Mouse (Mus musculus) MEL (cell line): ENCODE results near the gene Myrfl. TPM values are rescaled to one million over a fixed set of nuclear protein-coding genes. Genes with fewer than 3 reads are reported as not detected.

Experiments used
- DNase-seq: peaks from one replicate; pipeline ENCODE4 v3.0.0; 2011; ENCODE audit warnings: low read depth, low spot score
- H3K27ac ChIP-seq: 2 replicates; pipeline ENCODE4 v1.5.1; 2012; ENCODE audit warnings: low read depth, mild to moderate bottlenecking, control low read depth, low read length, moderate library complexity; ENCODE audit not compliant: control insufficient read depth
- H3K27me3 ChIP-seq, 2 experiments: fragments of 150-350 bp in 1 of 2; sonication (generic) in 1 of 2; 2 replicates each; pipeline ENCODE4 v1.6.1; 2012; ENCODE audit warnings: low read length in 2 of 2, mild to moderate bottlenecking in 2 of 2, improper control_type of control experiment in 1 of 2, moderate library complexity in 1 of 2; ENCODE audit not compliant: insufficient read depth in 2 of 2, control insufficient read depth in 1 of 2
- H3K36me3 ChIP-seq, 2 experiments: 2 replicates each; pipeline ENCODE4 v1.6.1; 2012 to 2014; ENCODE audit warnings: low read length in 2 of 2, improper control_type of control experiment in 1 of 2, inconsistent platforms in 1 of 2, mild to moderate bottlenecking in 1 of 2; ENCODE audit not compliant: insufficient read depth in 2 of 2, control insufficient read depth in 1 of 2
- H3K4me1 ChIP-seq, 2 experiments: fragments of 150-350 bp in 1 of 2; sonication (generic) in 1 of 2; 2 replicates each; pipeline ENCODE4 v1.6.1; 2012; ENCODE audit warnings: low read length in 2 of 2, improper control_type of control experiment in 1 of 2, mild to moderate bottlenecking in 1 of 2; ENCODE audit not compliant: insufficient read depth in 2 of 2, control insufficient read depth in 1 of 2
- H3K4me3 ChIP-seq, 2 experiments: fragments of 150-350 bp in 1 of 2; sonication (generic) in 1 of 2; 2 replicates each; pipeline ENCODE4 v1.5.1; 2012; ENCODE audit warnings: low read depth in 2 of 2, low read length in 2 of 2, mild to moderate bottlenecking in 2 of 2, moderate library complexity in 2 of 2, control low read depth in 1 of 2, improper control_type of control experiment in 1 of 2; ENCODE audit not compliant: control insufficient read depth in 1 of 2, insufficient read depth in 1 of 2
- H3K79me2 ChIP-seq: 2 replicates; pipeline ENCODE4 v1.6.1; 2012; ENCODE audit warnings: mild to moderate bottlenecking, low read length, moderate library complexity; ENCODE audit not compliant: control insufficient read depth, poor library complexity, insufficient read depth
- H3K9ac ChIP-seq: 2 replicates; pipeline ENCODE4 v1.6.1; 2012; ENCODE audit warnings: low read depth, mild to moderate bottlenecking, control low read depth, low read length, moderate library complexity; ENCODE audit not compliant: control insufficient read depth, poor library complexity, severe bottlenecking
- H3K9me3 ChIP-seq: fragments of 150-350 bp; sonication (generic); replicated peaks from 2 replicates; pipeline ENCODE4 v1.6.1; 2012; ENCODE audit warnings: mild to moderate bottlenecking, low read length, improper control_type of control experiment, moderate library complexity; ENCODE audit not compliant: insufficient read depth
- BHLHE40 ChIP-seq: IDR thresholded peaks from 2 replicates; pipeline ENCODE4 v1.6.1; 2012; ENCODE audit warnings: low read depth, mild to moderate bottlenecking, inconsistent platforms, low read length, improper control_type of control experiment, borderline replicate concordance
- CHD2 ChIP-seq: IDR thresholded peaks from 2 replicates; pipeline ENCODE4 v1.6.1; 2011; ENCODE audit warnings: low read length, improper control_type of control experiment
- CTCF ChIP-seq, 3 experiments: IDR thresholded peaks in 2 of 3; conservative IDR thresholded peaks in 1 of 3; 2 replicates each; pipeline ENCODE4 v1.5.1; 2011 to 2012; ENCODE audit warnings: low read length in 3 of 3, low read depth in 2 of 3, mild to moderate bottlenecking in 2 of 3, improper control_type of control experiment in 1 of 3, inconsistent platforms in 1 of 3, mixed read lengths in 1 of 3, moderate library complexity in 1 of 3; ENCODE audit not compliant: control insufficient read depth in 1 of 3, insufficient read depth in 1 of 3, poor library complexity in 1 of 3, severe bottlenecking in 1 of 3
- E2F4 ChIP-seq: IDR thresholded peaks from 2 replicates; pipeline ENCODE4 v1.6.1; 2011; ENCODE audit warnings: low read depth, low read length, improper control_type of control experiment, borderline replicate concordance
- EP300 ChIP-seq, 2 experiments: IDR thresholded peaks; 2 replicates each; pipeline ENCODE4 v1.6.1; 2011; ENCODE audit warnings: improper control_type of control experiment in 2 of 2, low read length in 2 of 2, low read depth in 1 of 2, mild to moderate bottlenecking in 1 of 2
- ETS1 ChIP-seq: IDR thresholded peaks from 2 replicates; pipeline ENCODE4 v1.6.1; 2012; ENCODE audit warnings: low read depth, mild to moderate bottlenecking, inconsistent platforms, low read length, improper control_type of control experiment, moderate library complexity
- GABPA ChIP-seq: IDR thresholded peaks from 2 replicates; pipeline ENCODE4 v1.6.1; 2012; ENCODE audit warnings: low read depth, mild to moderate bottlenecking, inconsistent platforms, low read length, improper control_type of control experiment, moderate library complexity
- GATA1 ChIP-seq: IDR thresholded peaks from 2 replicates; pipeline ENCODE4 v1.6.1; 2011; ENCODE audit warnings: low read depth, low read length, improper control_type of control experiment
- JUND ChIP-seq: IDR thresholded peaks from 2 replicates; pipeline ENCODE4 v1.6.1; 2011; ENCODE audit warnings: low read depth, mild to moderate bottlenecking, improper control_type of control experiment, low read length
- MEF2A ChIP-seq: IDR thresholded peaks from 2 replicates; pipeline ENCODE4 v1.6.1; 2014; ENCODE audit warnings: low read depth, mild to moderate bottlenecking, inconsistent platforms, low read length, improper control_type of control experiment; ENCODE audit not compliant: poor library complexity, insufficient replicate concordance, severe bottlenecking; ENCODE audit errors: extremely low read depth
- NELFE ChIP-seq: IDR thresholded peaks from 2 replicates; pipeline ENCODE4 v1.6.1; 2011; ENCODE audit warnings: low read depth, low read length, improper control_type of control experiment
- NRF1 ChIP-seq: IDR thresholded peaks from 2 replicates; pipeline ENCODE4 v1.6.1; 2014; ENCODE audit warnings: low read depth, mild to moderate bottlenecking, inconsistent platforms, low read length, improper control_type of control experiment, moderate library complexity; ENCODE audit not compliant: poor library complexity, insufficient read depth, severe bottlenecking
- POLR2A ChIP-seq, 2 experiments: IDR thresholded peaks; 2 replicates each; pipeline ENCODE4 v1.6.1; 2011 to 2012; ENCODE audit warnings: low read length in 2 of 2, mild to moderate bottlenecking in 2 of 2, control low read depth in 1 of 2, improper control_type of control experiment in 1 of 2, low read depth in 1 of 2, moderate library complexity in 1 of 2; ENCODE audit not compliant: control insufficient read depth in 1 of 2, insufficient read depth in 1 of 2, poor library complexity in 1 of 2
- POLR2AphosphoS2 ChIP-seq: IDR thresholded peaks from 2 replicates; pipeline ENCODE4 v1.6.1; 2011; ENCODE audit warnings: low read length, improper control_type of control experiment
- POLR2AphosphoS5 ChIP-seq: IDR thresholded peaks from 2 replicates; pipeline ENCODE4 v1.6.1; 2012; ENCODE audit warnings: low read depth, borderline replicate concordance, mild to moderate bottlenecking, inconsistent platforms, low read length, moderate library complexity, mixed read lengths
- RAD21 ChIP-seq: IDR thresholded peaks from 2 replicates; pipeline ENCODE4 v1.6.1; 2011; ENCODE audit warnings: mild to moderate bottlenecking, low read depth, low read length, improper control_type of control experiment
- RCOR1 ChIP-seq: IDR thresholded peaks from 2 replicates; pipeline ENCODE4 v1.6.1; 2012; ENCODE audit warnings: low read depth, mild to moderate bottlenecking, inconsistent platforms, low read length, improper control_type of control experiment
- USF1 ChIP-seq: IDR thresholded peaks from 2 replicates; pipeline ENCODE4 v1.6.1; 2014; ENCODE audit warnings: low read depth, mild to moderate bottlenecking, inconsistent platforms, low read length, improper control_type of control experiment, moderate library complexity
- ZKSCAN1 ChIP-seq: IDR thresholded peaks from 2 replicates; pipeline ENCODE4 v1.6.1; 2012; ENCODE audit warnings: low read depth, mild to moderate bottlenecking, inconsistent platforms, low read length, improper control_type of control experiment, moderate library complexity
- polyA plus RNA-seq, 2 experiments: library from polyadenylated mRNA; stranded (reverse) in 1 of 2; unstranded in 1 of 2; fragments of >175 nt in 1 of 2; fragments of >200 nt in 1 of 2; gene quantifications; 2 replicates each; pipeline versions ENCODE4 v1.2.1 to v1.2.4; 2012; ENCODE audit warnings: low replicate concordance in 2 of 2, low read depth in 1 of 2; ENCODE audit not compliant: insufficient read length in 2 of 2, insufficient read depth in 1 of 2, missing spikeins in 1 of 2
- total RNA-seq: library from RNA; depleted of rRNA; stranded (reverse); fragments of 300-350 nt; gene quantifications from 2 replicates; pipeline ENCODE4 v1.2.3, GENCODE M21; 2012

The Myrfl gene
- total and polyA plus RNA-seq, 3 experiments = 0.03 TPM; not detected in 2

DNA sequence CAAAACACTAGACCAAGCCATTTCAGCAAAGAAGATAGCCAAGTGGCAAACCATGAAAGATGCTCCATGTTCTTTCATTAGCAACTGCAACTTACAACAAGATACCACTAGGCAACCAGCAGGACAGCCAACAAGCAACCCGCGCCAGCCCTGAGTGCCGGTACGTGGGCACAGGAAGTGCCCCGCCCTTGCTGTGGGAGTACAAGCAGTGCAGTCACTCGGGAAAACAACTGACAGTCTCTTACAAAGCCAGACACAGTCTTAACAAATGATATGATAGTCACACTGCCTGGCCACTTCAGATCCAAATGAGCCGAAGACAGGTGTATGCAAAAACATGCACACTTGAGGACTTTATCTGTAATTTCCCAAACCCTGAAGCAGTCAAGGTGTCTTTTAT lies 33.8 kb upstream of the Myrfl start:
- Histone ChIP-seq H3K9me3 (no peaks in the 10 kb centered on the region), H3K27me3 (no peaks in the 10 kb centered on the region), H3K79me2 (no peaks in the 10 kb centered on the region), H3K9ac (no peak overlapping the region; the same call in 1 of the 2 replicates), H3K36me3 (peaks cover 10 to 13% of the 10 kb centered on the region in 2 experiments), H3K4me1 (peaks cover 0 to 9% of the 10 kb centered on the region in 2 experiments; a peak in 2 of 4 replicates), H3K27ac (peak overlapping the region; percentile 36; the same call in 1 of the 2 replicates), H3K4me3 (no peak overlapping the region)
- TF ChIP-seq BHLHE40 = no peak
- TF ChIP-seq NRF1 = no peak
- TF ChIP-seq JUND = no peak
- no peak for TF ChIP-seq POLR2AphosphoS5
- no peak for TF ChIP-seq POLR2AphosphoS2
- no peak for TF ChIP-seq POLR2A (IDR thresholded peaks at IDR 0.05; ENCODE audit: control insufficient read depth in 1 of 2, insufficient read depth in 1 of 2, low read depth in 1 of 2, low read length in 2 of 2, poor library complexity in 1 of 2)
- no peak for TF ChIP-seq RCOR1
- TF ChIP-seq RAD21 = no peak
- no peak for TF ChIP-seq GABPA
- no peak for TF ChIP-seq NELFE
- no peak for TF ChIP-seq MEF2A
- TF ChIP-seq USF1 = no peak
- TF ChIP-seq EP300 (IDR thresholded peaks at IDR 0.05; ENCODE audit: low read depth in 1 of 2, low read length in 2 of 2) = no peak; a peak in 1 of 4 replicates
- TF ChIP-seq CTCF (IDR thresholded peaks at IDR 0.05 in 2 of 3, conservative IDR thresholded peaks at IDR 0.05 in 1 of 3; ENCODE audit: control insufficient read depth in 1 of 3, insufficient read depth in 1 of 3, low read depth in 2 of 3, low read length in 3 of 3, poor library complexity in 1 of 3, severe bottlenecking in 1 of 3) = no peak
- no peak for TF ChIP-seq E2F4
- TF ChIP-seq ZKSCAN1 = no peak
- TF ChIP-seq CHD2 = no peak
- TF ChIP-seq ETS1 = no peak
- DNase-seq = peak; percentile 64

- H3K79me2 ChIP-seq = no peaks in the 10 kb centered on the region
- no peak overlapping the region for H3K4me3 ChIP-seq
- no peak overlapping the region for H3K9ac ChIP-seq
- TF ChIP-seq GATA1 (no peak), POLR2AphosphoS5 (no peak)
- H3K4me1 ChIP-seq = peaks cover 0 to 9% of the 10 kb centered on the region in 2 experiments; a peak in 2 of 4 replicates
- DNase-seq = no peak
- no peak overlapping the region for H3K27ac ChIP-seq
- no peaks in the 10 kb centered on the region for H3K9me3 ChIP-seq
- peaks cover 10% of the 10 kb centered on the region in 2 experiments for H3K36me3 ChIP-seq
- no peaks in the 10 kb centered on the region for H3K27me3 ChIP-seq
Observed at GRCm38 (mm10) chr10:116928826-116929225, 32.1 kb upstream of the Myrfl start.
